Mouse (Mus musculus): ENCODE data around the gene Trak1. TPM values are rescaled to one million over a fixed set of nuclear protein-coding genes. Genes with fewer than 3 reads are reported as not detected.

Trak1 gene
- total RNA-seq (2022) = 100 to 1,000 TPM; 206 to 233 (median 225) TPM

DNA sequence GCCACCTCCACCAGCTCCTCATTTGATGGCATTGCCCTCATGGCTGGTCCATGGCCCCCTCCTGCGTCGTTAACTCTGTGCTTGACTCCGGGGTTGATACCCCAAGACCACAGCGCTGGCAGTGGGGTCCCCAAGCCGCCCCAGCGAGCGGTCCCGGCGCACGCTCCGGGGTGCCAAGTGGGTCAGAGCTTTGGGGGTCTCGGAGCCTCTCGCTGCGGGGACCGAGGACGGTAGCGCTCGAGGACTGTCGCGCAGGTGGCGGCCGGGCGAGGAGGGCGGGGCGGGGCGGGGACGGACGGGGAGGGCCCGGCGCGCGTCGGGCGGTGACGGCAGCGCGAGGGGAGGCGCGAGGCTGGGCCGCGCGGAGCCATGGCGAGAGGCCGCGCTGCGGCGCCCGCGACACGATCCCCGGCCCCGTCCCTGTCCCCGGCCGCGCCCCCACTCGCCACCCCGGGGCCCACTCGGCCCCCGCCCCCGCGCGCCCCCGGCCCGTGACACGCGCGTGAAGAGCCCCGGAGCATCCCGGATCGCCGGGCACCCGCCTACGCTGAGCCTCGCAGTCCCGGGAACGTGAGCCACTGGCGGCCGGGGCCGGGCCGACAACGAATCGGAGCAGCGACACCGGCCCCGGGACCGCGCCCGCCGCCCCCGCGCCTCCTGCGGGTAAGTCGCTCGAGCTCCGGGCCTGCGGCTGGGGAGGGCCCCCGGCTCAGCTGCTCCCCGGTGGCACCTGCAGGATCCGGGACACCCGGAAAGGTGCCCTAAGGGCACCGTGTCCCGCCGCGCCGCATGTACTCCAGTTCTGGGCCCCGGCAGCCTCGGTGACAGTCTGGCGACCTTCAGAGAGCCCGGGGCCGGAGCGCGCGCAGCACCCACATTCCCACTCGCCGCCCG, at the start of gene Trak1:
Gene Trak1, plus strand, starts transcription at position 332 of the 894 bp plus-strand sequence.
- DNase-seq (ENCODE audit: low spot score in 2 of 2) = peak in 1 of 2 experiments; percentile 43

GRCm38 (mm10) chr9:121247956-121248775, 49.1 kb upstream of the Trak1 start:
- DNase-seq (ENCODE audit: low spot score in 2 of 2) = peak; percentile 35 to 68

GRCm38 (mm10) chr9:121249805-121250204, 47.5 kb upstream of the Trak1 start:
- peak in 1 of 2 experiments; percentile 6 for DNase-seq (ENCODE audit: low spot score in 2 of 2)

- peak in 1 of 2 experiments; percentile 4 for DNase-seq (ENCODE audit: low spot score in 2 of 2)
Measured at GRCm38 (mm10) chr9:121250854-121251253, 46.4 kb upstream of the Trak1 start.

- peak in 1 of 2 experiments; percentile 16 for DNase-seq (ENCODE audit: low spot score in 2 of 2)
Measured at GRCm38 (mm10) chr9:121253983-121254382, 43.3 kb upstream of the Trak1 start.

GRCm38 (mm10) chr9:121254761-121255160, 42.5 kb upstream of the Trak1 start:
- DNase-seq (ENCODE audit: low spot score in 2 of 2) = peak in 1 of 2 experiments; percentile 3

DNA sequence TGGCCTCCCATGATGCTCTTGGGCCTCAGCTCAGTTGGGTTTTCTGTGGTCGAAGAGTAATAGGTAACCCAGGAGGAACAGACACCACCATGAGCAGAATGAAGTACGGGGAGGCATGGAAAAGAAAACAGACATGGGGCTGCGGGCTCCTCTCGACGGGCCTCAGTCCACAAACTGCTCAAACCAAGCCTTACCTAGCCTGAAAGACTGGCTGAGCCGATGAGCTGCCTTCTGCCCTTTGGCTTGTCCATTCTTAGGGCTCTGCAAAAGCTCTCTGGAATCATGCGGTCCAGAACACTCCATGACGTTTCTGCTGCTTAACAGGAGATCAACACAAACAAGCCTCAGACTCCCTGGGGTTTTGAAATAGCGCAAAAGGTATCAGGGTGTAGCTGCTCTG, 40.2 kb upstream of the Trak1 start:
- peak in 1 of 2 experiments; percentile 2 for DNase-seq (ENCODE audit: low spot score in 2 of 2)

DNA sequence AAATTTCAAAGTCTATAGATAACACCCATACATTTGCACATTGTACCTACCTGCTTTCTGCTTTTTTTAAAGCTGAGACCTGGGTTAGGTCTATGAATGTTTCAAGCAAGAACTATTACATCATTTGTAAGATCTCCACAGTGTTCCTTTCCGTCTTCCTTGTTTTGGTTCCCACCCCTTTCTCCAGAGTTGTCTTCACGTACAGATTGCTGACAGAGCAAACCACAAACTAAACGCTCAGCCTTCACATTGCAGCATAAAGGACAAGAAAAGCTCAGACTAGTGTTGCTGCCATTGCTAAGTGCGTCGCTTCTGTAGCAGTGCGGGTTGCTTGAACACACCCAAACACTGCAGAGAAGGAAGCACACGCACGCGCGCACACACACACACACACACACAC, 32.0 kb upstream of the Trak1 start:
- no peak for DNase-seq (ENCODE audit: low spot score in 2 of 2)

DNA sequence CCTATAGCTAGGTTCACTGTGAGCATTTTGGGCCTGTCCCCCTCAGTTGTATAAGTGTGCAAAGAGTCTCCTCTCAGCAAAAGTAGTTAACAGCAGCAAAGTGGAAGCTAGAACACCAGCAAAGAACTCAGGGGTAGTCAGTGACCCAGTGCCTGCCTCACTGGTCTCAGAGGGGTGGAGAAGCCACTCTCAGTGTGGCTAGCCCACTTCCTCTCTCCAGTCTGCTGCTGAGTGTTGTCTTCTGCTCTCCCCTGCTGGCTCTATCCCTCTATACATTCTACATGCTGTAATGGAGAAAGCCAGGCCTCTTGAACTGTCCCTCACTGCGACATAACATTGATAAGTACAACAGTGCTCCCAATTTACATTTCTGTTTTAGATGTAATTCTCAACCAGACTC, 26.2 kb upstream of the Trak1 start:
- no peak for DNase-seq (ENCODE audit: low spot score in 2 of 2)

- DNase-seq (ENCODE audit: low spot score in 2 of 2) = no peak
Measured at GRCm38 (mm10) chr9:121271561-121271960, 25.7 kb upstream of the Trak1 start.

DNA sequence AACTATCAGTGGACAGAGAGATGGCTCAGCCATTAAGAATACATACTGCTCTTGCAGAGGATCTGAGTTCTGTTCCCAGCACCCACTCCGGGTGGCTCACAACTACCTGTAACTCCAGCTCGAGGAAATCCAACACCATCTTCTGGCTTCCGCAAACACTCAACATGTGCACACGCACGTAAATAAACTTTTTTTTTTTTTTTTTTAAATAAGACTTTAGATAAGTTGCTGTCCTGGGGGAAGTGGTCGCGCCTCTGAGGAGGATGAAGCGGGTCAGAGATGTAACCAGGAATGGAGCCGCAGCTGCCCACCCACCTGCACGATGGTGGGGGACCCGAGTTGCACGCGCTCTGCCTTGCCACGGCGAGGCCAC, 20.6 kb upstream of the Trak1 start:
- no peak for DNase-seq (ENCODE audit: low spot score in 2 of 2)

DNA sequence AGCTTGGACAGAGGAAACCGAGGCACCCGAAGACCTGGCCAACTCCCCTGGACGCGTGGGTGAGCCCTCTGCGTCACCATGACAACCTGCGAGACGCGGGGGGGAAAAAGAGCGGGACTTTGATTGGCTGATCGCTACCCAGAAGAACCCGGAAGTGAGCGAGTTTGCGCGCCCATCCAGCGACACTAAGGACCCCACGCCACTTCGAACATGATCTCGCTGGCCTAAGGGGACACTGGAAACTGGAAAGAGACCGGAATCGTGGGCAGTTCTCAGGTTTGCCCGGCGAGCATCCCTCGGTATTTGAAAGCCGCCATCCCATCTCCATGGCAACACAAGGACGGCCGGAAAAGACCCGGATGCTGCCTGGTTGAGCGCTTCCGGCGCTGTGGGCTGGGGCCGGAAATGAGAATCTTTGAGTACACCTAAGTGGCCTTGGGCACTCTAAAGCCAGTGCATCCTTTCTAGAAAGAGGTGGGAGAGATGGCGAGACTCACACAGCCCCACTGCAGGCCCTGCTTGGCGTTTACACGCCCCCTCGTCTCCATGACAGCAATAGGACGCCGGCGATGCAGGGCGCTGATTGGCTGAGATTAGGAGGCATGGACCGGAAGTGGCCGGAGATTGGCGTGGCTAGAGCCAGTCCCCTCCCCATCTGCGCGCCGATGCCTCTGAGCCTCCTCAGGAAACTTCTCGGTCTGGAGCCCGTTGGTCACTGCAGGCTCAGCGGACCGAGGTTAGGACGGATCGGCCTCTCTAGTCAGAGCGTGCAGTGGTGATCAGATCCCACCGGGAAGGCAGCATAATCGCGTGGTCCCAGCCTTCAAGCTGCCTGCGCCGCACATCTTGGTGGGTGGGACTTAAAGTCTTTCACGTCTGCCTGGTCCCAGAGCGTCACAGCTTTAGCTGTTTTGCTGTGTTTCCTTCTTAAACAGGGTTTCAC, 19.9 kb upstream of the Trak1 start, which contains the start of gene Ulk4:
Gene Ulk4, minus strand, starts transcription at position 80 of the 943 bp plus-strand sequence.
- peak; percentile 92 to 98 for DNase-seq (ENCODE audit: low spot score in 2 of 2)

- no peak for DNase-seq (ENCODE audit: low spot score in 2 of 2)
Measured at GRCm38 (mm10) chr9:121279216-121279615, 18.1 kb upstream of the Trak1 start.

DNA sequence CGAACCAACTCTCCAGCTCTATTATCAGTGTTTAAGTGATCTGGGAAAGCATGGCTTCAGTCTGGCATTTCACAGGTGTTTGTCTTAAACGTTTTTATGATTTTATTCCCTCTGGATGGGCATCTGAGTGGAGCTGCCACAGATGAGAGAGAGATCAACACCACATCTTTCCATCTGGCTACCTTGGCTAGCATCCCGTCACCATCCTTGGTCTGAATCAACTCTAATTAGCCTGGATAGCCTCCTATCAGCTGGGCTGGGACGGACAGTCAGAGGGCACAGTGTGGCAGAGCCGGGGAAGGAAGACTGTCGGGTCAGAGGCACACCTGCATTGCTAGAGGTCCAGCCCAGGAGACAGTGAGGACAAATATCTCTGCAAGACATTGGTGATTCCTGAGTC, 15.4 kb upstream of the Trak1 start:
- DNase-seq (ENCODE audit: low spot score in 2 of 2) = no peak

GRCm38 (mm10) chr9:121283620-121284185, 13.6 kb upstream of the Trak1 start:
- no peak for DNase-seq (ENCODE audit: low spot score in 2 of 2)

DNA sequence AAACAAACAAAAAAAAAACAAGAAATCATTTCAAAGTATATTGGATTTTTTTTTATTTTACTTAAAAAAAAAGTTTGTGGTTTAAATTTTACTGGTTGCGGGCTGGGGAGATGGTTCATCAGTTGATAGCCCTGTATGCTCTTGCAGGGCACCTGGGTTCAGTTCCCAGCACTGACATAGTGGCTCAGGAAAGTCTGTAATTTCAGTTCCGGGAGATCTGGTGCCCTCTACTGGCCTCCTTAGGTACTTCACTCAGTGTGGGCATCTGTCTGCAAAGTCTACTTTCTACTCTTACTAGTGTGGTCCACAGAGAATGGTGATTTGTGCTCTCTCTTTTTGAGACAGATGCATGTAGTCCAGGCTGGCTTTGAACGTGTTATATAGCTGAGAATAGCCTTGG, 12.9 kb upstream of the Trak1 start:
- no peak for DNase-seq (ENCODE audit: low spot score in 2 of 2)

- no peak for DNase-seq (ENCODE audit: low spot score in 2 of 2)
Measured at GRCm38 (mm10) chr9:121285341-121286324, 11.7 kb upstream of the Trak1 start.

GRCm38 (mm10) chr9:121286325-121286901, 10.9 kb upstream of the Trak1 start:
- no peak for DNase-seq (ENCODE audit: low spot score in 2 of 2)

DNA sequence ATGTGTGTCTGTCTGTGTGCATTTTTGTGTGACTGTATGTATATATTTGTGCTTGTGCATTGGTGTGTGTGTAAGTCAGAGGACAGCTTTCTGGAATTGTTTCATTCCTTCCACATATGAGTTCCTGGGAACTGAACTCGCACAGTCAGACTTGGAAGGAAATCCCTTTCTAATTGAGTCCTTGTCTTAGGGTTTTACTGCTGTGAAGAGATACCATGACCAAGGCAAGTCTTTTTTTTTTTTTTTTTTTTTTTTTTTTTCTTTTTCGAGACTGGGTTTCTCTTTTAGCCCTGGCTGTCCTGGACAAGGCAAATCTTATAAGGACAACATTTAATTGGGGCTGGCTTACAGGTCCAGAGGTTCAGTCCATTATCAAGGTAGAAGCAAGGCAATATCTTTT, 6.0 kb upstream of the Trak1 start:
- no peak for DNase-seq (ENCODE audit: low spot score in 2 of 2)

Data from left cerebral cortex, adult 8-10 months (tissue).